Mouse (Mus musculus) adrenal gland, adult 2 months (tissue): Measurements from ENCODE around the gene Emsy. TPM values are rescaled to one million over a fixed set of nuclear protein-coding genes. Genes with fewer than 3 reads are reported as not detected.

Experiments
- DNase-seq: peaks from one replicate; pipeline ENCODE4 v3.0.0; 2021
- long read RNA-seq: library from polyadenylated mRNA; stranded (forward); transcript quantifications from one replicate; pipeline ENCODE4 v2.0.0, GENCODE M21; 2021
- polyA plus RNA-seq: library from polyadenylated mRNA; depleted of rRNA; stranded (reverse); fragments of >200 nt; gene quantifications from 2 replicates; pipeline ENCODE4 v1.2.3, GENCODE M21; 2012; rRNA removed
- total RNA-seq, 2 experiments: library from RNA; stranded (reverse); gene quantifications; 2 replicates each; pipeline ENCODE4 v1.2.3; 2021

The Emsy gene
- 10 to 100 TPM; 25.3 to 47.5 TPM for total RNA-seq
- polyA plus RNA-seq: 10.9 and 12.1 TPM in 2 replicates
- long read RNA-seq, partial matches to known transcripts: 0 of 4 reads
- long read RNA-seq, other reads (novel, unspliced or antisense): 4 of 4 reads

GRCm38 (mm10) chr7:98656531-98657221, at the start of gene Emsy:
Gene Emsy (minus strand): TSS chr7:98656783.
- DNase-seq: peak; percentile 97

GRCm38 (mm10) chr7:98704276-98704675, 47.7 kb upstream of the Emsy start:
- DNase-seq: no peak

- peak; percentile 62 for DNase-seq
Measured at GRCm38 (mm10) chr7:98703365-98703881, 46.8 kb upstream of the Emsy start.

GRCm38 (mm10) chr7:98702283-98703240, 46.0 kb upstream of the Emsy start, which contains the start of gene Thap12:
Gene Thap12 (plus strand): TSS chr7:98703103.
- DNase-seq: peak; percentile 100

- no peak for DNase-seq
Measured at GRCm38 (mm10) chr7:98701771-98702170, 45.2 kb upstream of the Emsy start.

- no peak for DNase-seq
Measured at GRCm38 (mm10) chr7:98698590-98698989, 42.0 kb upstream of the Emsy start.

GRCm38 (mm10) chr7:98698041-98698440, 41.5 kb upstream of the Emsy start:
- no peak for DNase-seq

GRCm38 (mm10) chr7:98697496-98697895, 40.9 kb upstream of the Emsy start:
- DNase-seq: no peak

GRCm38 (mm10) chr7:98694046-98694445, 37.5 kb upstream of the Emsy start:
- DNase-seq: no peak

- DNase-seq: no peak
Measured at GRCm38 (mm10) chr7:98692761-98693546, 36.4 kb upstream of the Emsy start.

- DNase-seq: no peak
Measured at GRCm38 (mm10) chr7:98690831-98691230, 34.2 kb upstream of the Emsy start.

- DNase-seq: no peak
Measured at GRCm38 (mm10) chr7:98690126-98690525, 33.5 kb upstream of the Emsy start.

GRCm38 (mm10) chr7:98685895-98686294, 29.3 kb upstream of the Emsy start:
- DNase-seq: no peak

- no peak for DNase-seq
Measured at GRCm38 (mm10) chr7:98682821-98683220, 26.2 kb upstream of the Emsy start.

GRCm38 (mm10) chr7:98680691-98681090, 24.1 kb upstream of the Emsy start:
- DNase-seq: no peak

- no peak for DNase-seq
Measured at GRCm38 (mm10) chr7:98678441-98678840, 21.9 kb upstream of the Emsy start.

GRCm38 (mm10) chr7:98677511-98677910, 20.9 kb upstream of the Emsy start:
- no peak for DNase-seq

GRCm38 (mm10) chr7:98674344-98674743, 17.8 kb upstream of the Emsy start:
- no peak for DNase-seq

GRCm38 (mm10) chr7:98672241-98672955, 15.8 kb upstream of the Emsy start:
- DNase-seq: no peak

- DNase-seq: no peak
Measured at GRCm38 (mm10) chr7:98671416-98671815, 14.8 kb upstream of the Emsy start.

- DNase-seq: no peak
Measured at GRCm38 (mm10) chr7:98670831-98671230, 14.2 kb upstream of the Emsy start.
